Mouse (Mus musculus): ENCODE results near the gene Dnajc17. TPM values are rescaled to one million over a fixed set of nuclear protein-coding genes. Genes with fewer than 3 reads are reported as not detected.

Gene Dnajc17
- total RNA-seq, 4 experiments from 2014 or later = 17.9 to 22.6 (median 19.9) TPM

GRCm38 (mm10) chr2:119163999-119164398 lies 44.6 kb downstream of the Dnajc17 start:
- no peak for DNase-seq (ENCODE audit: low spot score in 2 of 2)

- no peak for DNase-seq (ENCODE audit: low spot score in 2 of 2)
Observed at GRCm38 (mm10) chr2:119163135-119163534, 45.5 kb downstream of the Dnajc17 start.

- no peak for DNase-seq (ENCODE audit: low spot score in 2 of 2)
Observed at GRCm38 (mm10) chr2:119161247-119161646, 47.3 kb downstream of the Dnajc17 start.

GRCm38 (mm10) chr2:119157836-119158235 lies 50.8 kb downstream of the Dnajc17 start:
- DNase-seq (ENCODE audit: low spot score in 2 of 2) = no peak

GRCm38 (mm10) chr2:119156681-119157572 lies 51.7 kb downstream of the Dnajc17 start, which contains the start of gene Rmdn3:
Gene Rmdn3 (minus strand): TSS chr2:119157034.
- DNase-seq (ENCODE audit: low spot score in 2 of 2) = peak; percentile 94 to 96

- DNase-seq (ENCODE audit: low spot score in 2 of 2) = no peak
Observed at GRCm38 (mm10) chr2:119156081-119156680, 52.4 kb downstream of the Dnajc17 start.

GRCm38 (mm10) chr2:119155388-119155787 lies 53.2 kb downstream of the Dnajc17 start:
- no peak for DNase-seq (ENCODE audit: low spot score in 2 of 2)

GRCm38 (mm10) chr2:119154683-119155082 lies 53.9 kb downstream of the Dnajc17 start:
- no peak for DNase-seq (ENCODE audit: low spot score in 2 of 2)

GRCm38 (mm10) chr2:119152255-119152654 lies 56.3 kb downstream of the Dnajc17 start:
- no peak for DNase-seq (ENCODE audit: low spot score in 2 of 2)

- no peak for DNase-seq (ENCODE audit: low spot score in 2 of 2)
Observed at GRCm38 (mm10) chr2:119147775-119148174, 60.8 kb downstream of the Dnajc17 start.

GRCm38 (mm10) chr2:119147160-119147678 lies 61.4 kb downstream of the Dnajc17 start:
- no peak for DNase-seq (ENCODE audit: low spot score in 2 of 2)

GRCm38 (mm10) chr2:119146435-119146834 lies 62.2 kb downstream of the Dnajc17 start:
- no peak for DNase-seq (ENCODE audit: low spot score in 2 of 2)

- no peak for DNase-seq (ENCODE audit: low spot score in 2 of 2)
Observed at GRCm38 (mm10) chr2:119145199-119145598, 63.4 kb downstream of the Dnajc17 start.

GRCm38 (mm10) chr2:119136346-119136898 lies 72.2 kb downstream of the Dnajc17 start:
- DNase-seq (ENCODE audit: low spot score in 2 of 2) = no peak

Other genes with a start within 250 kb of the Dnajc17 start
- 10 to 100 TPM; 45.3 to 60.6 (median 53.9) TPM for gene Ccdc32, start 179.4 kb downstream of the Dnajc17 start, total RNA-seq (2022)
- gene Rpusd2, start 174.0 kb downstream of the Dnajc17 start, total RNA-seq (2022) = 1 to 10 TPM; 7.4 to 9.4 (median 9.0) TPM
- under 1 TPM in 3 of 4 experiments, not detected in 1; 0.14 to 0.48 (median 0.29) TPM for gene Knl1, start 161.7 kb downstream of the Dnajc17 start, total RNA-seq (2022)
- 1 to 10 TPM in 1 of 4 experiments, under 1 TPM in 3; 0.71 to 2.1 (median 0.84) TPM for gene Rad51, start 96.0 kb downstream of the Dnajc17 start, total RNA-seq (2022)
- 10 to 100 TPM; 49.4 to 59.7 (median 52.5) TPM for gene Rmdn3, start 51.8 kb downstream of the Dnajc17 start, total RNA-seq (2022)
- gene Gchfr, start 41.0 kb downstream of the Dnajc17 start, total RNA-seq (2022) = under 1 TPM in 1 of 4 experiments, not detected in 3; 0.57 TPM
- gene Gm14137, start 34.3 kb downstream of the Dnajc17 start, total RNA-seq (2022) = not detected
- 10 to 100 TPM; 35.8 to 41.5 (median 38.8) TPM for gene Zfyve19, start 178 bp downstream of the Dnajc17 start, total RNA-seq (2022)
- gene Ppp1r14d, start 21.1 kb upstream of the Dnajc17 start, total RNA-seq (2022) = not detected
- 1 to 10 TPM; 2.2 to 5.6 (median 2.9) TPM for gene Spint1, start 28.6 kb upstream of the Dnajc17 start, total RNA-seq (2022)
- 1 to 10 TPM; 8.5 to 10.0 (median 9.7) TPM for gene Rhov, start 62.5 kb upstream of the Dnajc17 start, total RNA-seq (2022)
- gene Vps18, start 79.9 kb upstream of the Dnajc17 start, total RNA-seq (2022) = 10 to 100 TPM; 42.9 to 47.2 (median 45.5) TPM
- gene Dll4, start 117.0 kb upstream of the Dnajc17 start, total RNA-seq (2022) = 1 to 10 TPM; 2.1 to 3.7 (median 3.2) TPM
- 1 to 10 TPM; 5.1 to 6.4 (median 6.4) TPM for gene Chac1, start 142.4 kb upstream of the Dnajc17 start, total RNA-seq (2022)

Data from layer of hippocampus, adult 8-10 months (tissue).